Mouse (Mus musculus): ENCODE data around the gene Cldn13. TPM values are rescaled to one million over a fixed set of nuclear protein-coding genes. Genes with fewer than 3 reads are reported as not detected.
"Not testable (repeated sequence)": the region's sequence is repeated elsewhere in the genome, so short reads cannot be mapped to it uniquely, and the experiment has no call there.

The Cldn13 gene
- total RNA-seq, 1 experiment from 2014 or later = not detected

DNA sequence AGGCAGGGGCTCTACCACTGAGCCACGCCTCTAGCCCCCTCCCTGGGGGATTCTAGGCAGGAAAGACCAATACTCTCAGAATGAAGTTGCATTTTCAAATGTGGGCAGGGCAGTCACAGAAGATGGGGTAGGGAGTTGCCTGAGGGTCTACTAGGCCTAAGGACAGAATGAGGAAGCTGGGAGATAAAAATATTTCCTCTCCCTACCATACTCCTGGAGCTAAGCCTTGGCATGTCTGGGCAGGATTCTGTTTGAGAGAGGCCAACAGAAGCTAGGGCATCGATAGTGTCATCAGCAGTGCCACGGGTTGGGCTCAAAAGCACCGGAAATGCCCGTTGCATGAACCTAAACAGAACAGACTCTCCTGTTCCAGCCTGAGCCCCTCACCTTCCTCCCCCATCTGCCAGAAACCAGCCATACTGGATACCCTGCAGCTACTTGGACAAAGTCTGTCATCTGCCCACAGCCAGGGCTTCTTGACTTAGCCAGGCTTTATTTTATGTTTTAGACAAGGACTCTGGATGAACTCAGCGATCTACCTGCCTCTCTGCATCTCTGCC lies 21.4 kb upstream of the Cldn13 start:
- no peak for ATAC-seq (replicated peaks; ENCODE audit: insufficient number of reproducible peaks, low FRiP score, low TSS enrichment, poor library complexity, severe bottlenecking)

DNA sequence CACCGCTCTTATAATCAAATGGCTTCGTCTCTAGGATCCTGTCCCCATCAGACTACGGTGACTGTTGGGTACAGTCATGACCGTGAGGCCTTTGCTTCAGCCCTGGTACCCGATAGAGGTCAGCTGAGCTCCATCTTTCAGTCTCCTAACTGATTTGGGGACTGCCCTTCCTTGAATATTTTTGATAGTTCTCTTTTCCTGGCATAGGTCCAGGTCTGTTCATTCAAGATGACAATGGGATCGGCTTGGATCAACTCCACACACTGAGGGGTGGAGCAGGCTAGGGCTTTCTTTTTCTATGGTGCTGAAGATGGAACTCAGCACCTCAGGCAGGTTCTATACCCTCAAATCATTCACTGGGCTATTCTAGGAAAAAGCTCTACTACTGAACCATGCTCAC lies 20.7 kb upstream of the Cldn13 start:
- ATAC-seq (replicated peaks; ENCODE audit: insufficient number of reproducible peaks, low FRiP score, low TSS enrichment, poor library complexity, severe bottlenecking) = no peak

- ATAC-seq (replicated peaks; ENCODE audit: insufficient number of reproducible peaks, low FRiP score, low TSS enrichment, poor library complexity, severe bottlenecking) = no peak
Observed at GRCm38 (mm10) chr5:134934666-134935065, 19.3 kb upstream of the Cldn13 start.

DNA sequence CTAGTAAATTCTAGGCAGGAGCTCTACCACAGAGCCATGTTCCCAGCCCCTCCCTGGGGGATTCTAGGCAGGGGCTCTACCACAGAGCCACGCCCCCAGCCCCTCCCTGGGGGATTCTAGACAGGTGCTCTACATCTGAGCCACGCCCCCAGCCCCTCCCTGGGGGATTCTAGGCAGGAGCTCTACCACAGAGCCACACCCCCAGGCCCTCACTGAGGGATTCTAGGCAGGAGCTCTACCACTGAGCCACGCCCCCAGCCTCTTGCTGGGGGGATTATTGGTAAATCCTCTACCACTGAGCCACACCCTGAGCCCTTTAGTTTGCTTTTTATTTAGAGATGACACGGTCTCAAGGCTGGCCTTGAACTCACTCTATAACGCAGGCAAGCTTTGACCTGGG lies 18.4 kb upstream of the Cldn13 start:
- not testable (repeated sequence) for ATAC-seq (replicated peaks; ENCODE audit: insufficient number of reproducible peaks, low FRiP score, low TSS enrichment, poor library complexity, severe bottlenecking)

- no peak for ATAC-seq (replicated peaks; ENCODE audit: insufficient number of reproducible peaks, low FRiP score, low TSS enrichment, poor library complexity, severe bottlenecking)
Observed at GRCm38 (mm10) chr5:134933281-134933680, 18.0 kb upstream of the Cldn13 start.

DNA sequence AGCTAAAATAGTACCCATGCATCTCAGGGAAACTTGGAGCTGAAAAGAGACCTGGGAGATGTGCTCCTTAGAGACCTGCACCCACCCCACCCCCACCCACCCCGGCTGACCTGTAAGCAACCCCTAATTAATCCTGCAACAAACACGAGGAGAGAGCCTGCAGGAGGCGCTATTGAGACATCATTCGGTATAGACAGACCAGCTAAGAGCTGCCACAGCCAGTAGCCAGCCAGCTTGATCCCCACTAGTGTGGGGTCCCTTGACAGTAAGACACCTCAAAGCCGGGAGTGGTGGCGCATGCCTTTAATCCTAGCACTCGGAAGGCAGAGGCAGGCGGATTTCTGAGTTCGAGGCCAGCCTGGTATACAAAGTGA lies 17.6 kb upstream of the Cldn13 start:
- no peak; the same call in 1 of the 2 replicates for ATAC-seq (replicated peaks; ENCODE audit: insufficient number of reproducible peaks, low FRiP score, low TSS enrichment, poor library complexity, severe bottlenecking)

GRCm38 (mm10) chr5:134932179-134932902 lies 17.0 kb upstream of the Cldn13 start, which contains the start of gene Mettl27:
Mettl27 (plus strand) TSS chr5:134932368.
- peak; percentile 87 for ATAC-seq (replicated peaks; ENCODE audit: insufficient number of reproducible peaks, low FRiP score, low TSS enrichment, poor library complexity, severe bottlenecking)

DNA sequence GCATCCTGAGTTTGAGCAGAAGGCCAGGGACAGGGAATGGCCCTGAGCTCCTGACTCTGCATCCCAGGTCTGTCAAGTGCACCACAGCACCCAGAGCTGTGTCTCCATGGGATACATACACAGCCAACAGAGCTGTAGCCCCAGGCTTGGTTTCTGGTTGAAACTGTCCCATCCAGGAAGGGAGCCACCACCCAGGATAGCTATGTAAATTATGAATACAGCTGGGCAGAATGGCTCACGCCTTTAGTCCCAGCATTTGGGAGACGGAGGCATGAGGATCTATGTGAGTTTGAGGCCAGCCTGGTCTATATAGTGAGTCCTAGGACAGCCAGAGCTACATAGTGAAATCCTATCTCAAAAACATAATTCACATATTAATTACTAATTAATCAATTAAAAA lies 14.7 kb upstream of the Cldn13 start:
- no peak for ATAC-seq (replicated peaks; ENCODE audit: insufficient number of reproducible peaks, low FRiP score, low TSS enrichment, poor library complexity, severe bottlenecking)

DNA sequence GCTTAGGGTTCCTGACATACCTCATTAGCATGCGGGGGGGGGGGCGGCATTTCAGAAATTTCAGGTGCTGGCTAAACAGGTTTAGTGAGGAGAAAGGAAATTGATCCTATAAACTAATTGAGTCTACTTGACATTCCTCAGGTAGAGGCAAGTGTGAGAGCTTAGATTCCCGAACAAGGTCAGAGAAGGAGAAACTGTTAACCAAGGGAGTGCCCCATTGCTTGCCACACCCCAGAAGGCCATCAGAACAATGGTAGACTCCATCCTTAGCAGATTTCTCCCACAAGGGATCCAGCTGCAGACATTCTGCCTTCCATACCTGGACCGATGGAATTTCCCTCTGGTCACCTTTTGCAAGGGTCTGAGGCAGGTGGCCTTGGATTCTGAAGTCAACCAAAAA lies 11.4 kb upstream of the Cldn13 start:
- ATAC-seq (replicated peaks; ENCODE audit: insufficient number of reproducible peaks, low FRiP score, low TSS enrichment, poor library complexity, severe bottlenecking) = no peak

- ATAC-seq (replicated peaks; ENCODE audit: insufficient number of reproducible peaks, low FRiP score, low TSS enrichment, poor library complexity, severe bottlenecking) = no peak
Observed at GRCm38 (mm10) chr5:134923141-134923540, 7.8 kb upstream of the Cldn13 start.

DNA sequence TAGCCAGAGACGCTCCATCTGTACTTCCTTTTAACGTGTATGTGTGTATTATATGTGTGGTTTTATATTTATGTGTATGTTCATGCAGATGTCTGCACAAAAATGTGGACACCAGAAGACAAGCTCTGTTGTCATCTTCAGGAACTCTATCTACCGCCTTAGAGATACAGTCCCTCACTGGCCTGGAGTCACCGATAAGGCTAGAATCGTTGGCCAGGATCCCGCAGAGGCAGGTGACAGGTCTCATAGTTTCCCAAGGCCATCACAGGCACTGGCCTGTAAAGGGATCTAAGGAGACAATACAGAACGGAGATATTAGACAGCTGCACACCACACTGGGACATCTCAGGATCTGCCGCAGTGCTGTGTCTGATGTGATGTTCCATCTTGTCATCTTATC lies 5.8 kb upstream of the Cldn13 start:
- ATAC-seq (replicated peaks; ENCODE audit: insufficient number of reproducible peaks, low FRiP score, low TSS enrichment, poor library complexity, severe bottlenecking) = no peak

DNA sequence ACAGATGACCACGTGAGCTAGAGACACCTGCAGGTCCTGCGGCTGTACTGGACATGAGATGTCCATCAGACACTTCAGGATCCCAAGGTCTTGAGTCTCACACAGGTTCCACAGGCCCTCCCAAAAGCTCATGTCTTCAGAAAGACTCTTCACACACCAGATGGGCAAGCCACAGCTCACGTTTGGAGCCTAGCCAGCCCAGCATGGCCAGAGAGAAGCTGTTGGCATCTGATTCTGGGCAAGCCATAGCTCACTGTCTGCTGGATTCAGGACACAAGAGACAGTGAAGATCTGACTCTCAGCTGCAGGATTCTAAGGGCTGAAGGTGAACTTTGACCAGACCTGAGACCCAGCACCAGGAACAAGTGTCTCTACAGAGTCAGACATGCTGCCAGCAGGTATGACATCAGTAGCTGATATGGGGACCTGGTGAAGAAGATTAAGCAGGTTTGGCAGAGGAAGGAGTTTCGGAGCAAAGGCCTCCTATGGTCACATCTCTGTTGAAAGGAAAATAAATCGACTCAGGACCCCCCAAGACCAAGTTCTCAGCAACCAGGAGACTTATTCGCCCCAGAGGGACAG lies 4.9 kb upstream of the Cldn13 start:
- no peak for ATAC-seq (replicated peaks; ENCODE audit: insufficient number of reproducible peaks, low FRiP score, low TSS enrichment, poor library complexity, severe bottlenecking)

- no peak for ATAC-seq (replicated peaks; ENCODE audit: insufficient number of reproducible peaks, low FRiP score, low TSS enrichment, poor library complexity, severe bottlenecking)
Observed at GRCm38 (mm10) chr5:134919097-134919496, 3.8 kb upstream of the Cldn13 start.

GRCm38 (mm10) chr5:134918071-134918832 lies 2.9 kb upstream of the Cldn13 start:
- 0 out of 2 replicates have a peak, but pooled peaks have one; percentile 31 for ATAC-seq (replicated peaks; ENCODE audit: insufficient number of reproducible peaks, low FRiP score, low TSS enrichment, poor library complexity, severe bottlenecking)

DNA sequence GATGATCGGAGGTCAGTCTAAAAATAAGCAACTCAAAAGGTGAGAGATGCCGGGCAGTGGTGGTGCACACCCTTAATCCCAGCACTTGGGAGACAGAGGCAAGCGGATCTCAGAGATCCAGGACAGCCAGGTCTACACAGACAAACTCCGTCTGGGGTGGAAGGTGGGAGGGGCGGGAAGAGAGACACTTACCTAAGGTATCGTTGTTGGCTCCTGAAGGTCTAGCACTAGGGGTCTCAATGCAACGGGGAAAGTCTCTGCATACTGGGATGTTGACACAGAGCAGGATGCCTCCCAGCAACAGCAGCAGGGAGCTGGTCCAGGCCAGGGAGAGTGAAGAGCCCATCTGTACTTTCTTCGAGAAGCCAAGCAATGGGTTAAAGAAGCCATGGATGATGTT lies 816 bp downstream of the Cldn13 start:
- no peak for ATAC-seq (replicated peaks; ENCODE audit: insufficient number of reproducible peaks, low FRiP score, low TSS enrichment, poor library complexity, severe bottlenecking)

GRCm38 (mm10) chr5:134913753-134914152 lies 1.6 kb downstream of the Cldn13 start:
- ATAC-seq (replicated peaks; ENCODE audit: insufficient number of reproducible peaks, low FRiP score, low TSS enrichment, poor library complexity, severe bottlenecking) = no peak

GRCm38 (mm10) chr5:134913352-134913751 lies 2.0 kb downstream of the Cldn13 start:
- no peak for ATAC-seq (replicated peaks; ENCODE audit: insufficient number of reproducible peaks, low FRiP score, low TSS enrichment, poor library complexity, severe bottlenecking)

- ATAC-seq (replicated peaks; ENCODE audit: insufficient number of reproducible peaks, low FRiP score, low TSS enrichment, poor library complexity, severe bottlenecking) = no peak
Observed at GRCm38 (mm10) chr5:134911901-134912300, 3.4 kb downstream of the Cldn13 start.

DNA sequence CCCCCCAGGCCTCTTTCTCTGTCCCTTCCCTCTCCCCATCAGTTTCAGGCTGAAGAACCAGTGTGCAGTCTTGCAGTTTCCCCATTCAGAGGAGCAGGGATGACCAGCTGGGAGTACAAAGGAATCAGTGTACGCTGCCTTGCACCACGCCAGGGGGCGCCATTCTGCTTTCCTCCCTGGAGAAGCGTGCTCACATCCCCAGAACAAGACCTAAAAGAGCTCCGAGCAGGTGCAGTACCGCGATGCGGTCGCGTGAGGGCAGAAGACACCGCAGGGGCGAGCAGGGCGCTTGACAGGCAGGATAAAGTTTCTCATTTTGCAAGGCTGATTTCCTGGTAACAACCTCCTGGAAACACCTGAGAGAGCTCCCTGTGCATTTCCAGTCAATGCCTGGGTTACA lies 8.2 kb downstream of the Cldn13 start:
- no peak for ATAC-seq (replicated peaks; ENCODE audit: insufficient number of reproducible peaks, low FRiP score, low TSS enrichment, poor library complexity, severe bottlenecking)

Measured in monocyte, adult 5-6 weeks (primary cell).